Mouse (Mus musculus) hindbrain, embryonic 16.5 days (tissue): Measurements from ENCODE around the gene Olfr686. TPM values are rescaled to one million over a fixed set of nuclear protein-coding genes. Genes with fewer than 3 reads are reported as not detected.

ENCODE experiments used
- ATAC-seq: fragments of 200-750 bp; cut with Nextera tagmentation; 2 replicates; pipeline ENCODE4 v1.8.0; 2017; ENCODE audit warnings: moderate TSS enrichment, moderate library complexity
- H3K27ac ChIP-seq: fragments of 300-500 bp; sonication (generic); 2 replicates; pipeline ENCODE4 v1.5.1; 2014; ENCODE audit warnings: low read depth, mild to moderate bottlenecking, control low read depth, low read length, moderate library complexity
- H3K27me3 ChIP-seq: fragments of 300-500 bp; sonication (generic); replicated peaks from 2 replicates; pipeline ENCODE4 v1.6.1; 2014; ENCODE audit warnings: low read length; ENCODE audit not compliant: control insufficient read depth, insufficient read depth
- H3K36me3 ChIP-seq: fragments of 300-500 bp; sonication (generic); 2 replicates; pipeline ENCODE4 v1.6.1; 2014; ENCODE audit warnings: mild to moderate bottlenecking, low read length, moderate library complexity, mixed read lengths; ENCODE audit not compliant: control insufficient read depth, insufficient read depth
- H3K4me1 ChIP-seq: fragments of 300-500 bp; sonication (generic); 2 replicates; pipeline ENCODE4 v1.6.1; 2014; ENCODE audit warnings: low read depth, low read length; ENCODE audit not compliant: control insufficient read depth, insufficient read depth
- H3K4me2 ChIP-seq: fragments of 300-500 bp; sonication (generic); 2 replicates; pipeline ENCODE4 v1.6.1; 2014; ENCODE audit warnings: mild to moderate bottlenecking, low read length, control low read depth, moderate library complexity
- H3K4me3 ChIP-seq: fragments of 300-500 bp; sonication (generic); 2 replicates; pipeline ENCODE4 v1.5.1; 2014; ENCODE audit warnings: mild to moderate bottlenecking, low read length, control low read depth, moderate library complexity
- H3K9ac ChIP-seq: fragments of 300-500 bp; sonication (generic); 2 replicates; pipeline ENCODE4 v1.6.1; 2014; ENCODE audit warnings: low read depth, mild to moderate bottlenecking, control low read depth, low read length, moderate library complexity
- H3K9me3 ChIP-seq: fragments of 300-500 bp; sonication (generic); 2 replicates; pipeline ENCODE4 v1.6.1; 2014; ENCODE audit warnings: mild to moderate bottlenecking, low read length, moderate library complexity; ENCODE audit not compliant: control insufficient read depth
- WGBS: fragments of 180-500 bp; shearing (Covaris S2); extraction: QIAGEN DNeasy Blood & Tissue Kit; methylation state at CpG from one replicate; pipeline ENCODE4 v1.1.7; 2014; 5-methylcytosine and 5-hydroxymethylcytosine counted together
- polyA plus RNA-seq: library from polyadenylated mRNA; unstranded; fragments of >200 nt; fragmentation: Nextera tagmentation; extraction: Ambion mirVana; gene quantifications from 2 replicates; pipeline ENCODE4 v1.2.1, GENCODE M21; 2015

The Olfr686 gene
- polyA plus RNA-seq, 1 experiment from 2014 or later = not detected

DNA sequence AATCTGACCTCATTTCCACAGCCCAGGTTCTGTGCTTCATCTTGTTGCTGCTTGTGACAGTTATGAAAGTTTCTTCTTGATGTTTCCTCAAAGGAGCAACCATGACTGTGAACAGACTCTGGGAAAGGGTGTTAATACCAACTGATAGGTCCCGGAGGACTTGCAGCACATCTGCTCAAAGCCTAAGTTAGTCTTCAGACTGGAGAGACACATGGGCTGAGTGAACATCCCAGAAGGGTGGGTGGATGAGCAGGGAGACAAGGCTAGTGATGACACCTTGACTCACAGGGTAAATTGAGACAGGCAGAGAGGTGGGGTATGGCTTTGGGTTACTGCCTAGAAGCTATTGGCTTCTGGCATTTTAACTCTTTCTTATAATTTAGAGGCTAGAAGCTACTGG lies 21.4 kb downstream of the Olfr686 start, which contains the start of gene Olfr685:
Olfr685 (minus strand) TSS at position 101 of the 400 bp plus-strand sequence.
- no peaks in the 10 kb centered on the region for H3K4me1 ChIP-seq
- no peak within 1 kb of the TSS for H3K4me2 ChIP-seq
- H3K9ac ChIP-seq = no peak within 1 kb of the TSS
- 92% methylated on average over 1 of the region's 1 CpGs for WGBS
- no peak within 1 kb of the TSS for H3K4me3 ChIP-seq
- no peaks in the 10 kb centered on the region for H3K36me3 ChIP-seq
- ATAC-seq = no peak
- no peaks in the 10 kb centered on the region for H3K27me3 ChIP-seq
- H3K9me3 ChIP-seq = no peaks in the 10 kb centered on the region
- H3K27ac ChIP-seq = no peak within 1 kb of the TSS

DNA sequence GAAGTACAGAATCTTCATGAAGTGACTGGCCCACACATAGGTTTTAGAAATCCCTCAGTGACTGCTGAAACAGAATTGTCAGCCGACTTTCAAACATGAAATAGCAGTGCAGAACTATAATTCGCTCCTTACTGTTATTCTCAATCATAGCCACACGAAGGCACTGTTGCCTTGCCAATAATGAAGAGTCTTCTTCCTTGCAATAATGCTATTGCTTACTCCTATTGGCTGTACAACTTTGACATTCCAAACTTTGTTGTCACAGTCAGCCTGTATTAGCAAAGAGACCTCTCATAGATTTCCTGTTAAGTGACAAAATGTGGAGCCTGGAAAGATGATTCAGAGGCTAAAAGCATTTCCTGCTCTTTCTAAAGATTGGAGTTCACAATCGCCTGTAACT lies 36.5 kb downstream of the Olfr686 start:
- Histone ChIP-seq H3K4me3 (no peak overlapping the region), H3K27ac (no peak overlapping the region), H3K4me2 (no peak overlapping the region), H3K27me3 (no peaks in the 10 kb centered on the region), H3K9ac (no peak overlapping the region), H3K9me3 (no peaks in the 10 kb centered on the region), H3K36me3 (no peaks in the 10 kb centered on the region), H3K4me1 (no peaks in the 10 kb centered on the region)
- ATAC-seq = peak; percentile 79; the same call in 1 of the 2 replicates
- 57% methylated on average over 4 of the region's 4 CpGs for WGBS

DNA sequence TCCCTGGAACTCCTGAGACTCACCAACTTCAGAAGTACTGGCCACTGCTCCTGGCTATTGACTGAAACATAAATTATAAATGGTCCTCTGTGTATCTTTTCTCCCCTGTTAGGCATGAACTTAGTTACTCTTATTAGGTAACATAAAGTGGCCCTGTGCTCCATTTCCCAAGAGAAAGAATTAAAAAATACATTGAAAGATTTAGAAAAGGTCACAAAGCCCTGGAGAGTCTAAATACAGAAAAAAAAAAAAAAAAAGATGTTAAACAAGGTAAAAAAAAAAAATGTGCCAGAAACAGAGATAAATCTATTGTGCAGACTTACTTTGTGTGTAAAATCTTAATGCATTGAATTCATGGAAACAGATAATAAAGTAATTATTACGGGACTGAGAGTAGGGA lies 43.7 kb downstream of the Olfr686 start, which contains the start of gene Olfr684:
Olfr684 (minus strand) TSS at position 101 of the 400 bp plus-strand sequence.
- ATAC-seq = no peak
- Histone ChIP-seq H3K9ac (no peak within 1 kb of the TSS), H3K9me3 (no peaks in the 10 kb centered on the region), H3K27ac (no peak within 1 kb of the TSS), H3K36me3 (no peaks in the 10 kb centered on the region), H3K27me3 (no peaks in the 10 kb centered on the region), H3K4me1 (no peaks in the 10 kb centered on the region), H3K4me3 (no peak within 1 kb of the TSS), H3K4me2 (no peak within 1 kb of the TSS)
- 67% methylated on average over 1 of the region's 1 CpGs for WGBS

Other genes starting within 250 kb of the Olfr686 start
- not detected in 2 replicates for gene Olfr670, start 244.9 kb downstream of the Olfr686 start, polyA plus RNA-seq
- not detected in 2 replicates for gene Olfr671, start 228.4 kb downstream of the Olfr686 start, polyA plus RNA-seq
- gene Olfr672, start 205.5 kb downstream of the Olfr686 start, polyA plus RNA-seq = not detected in 2 replicates
- gene Olfr675, start 179.0 kb downstream of the Olfr686 start, polyA plus RNA-seq = not detected in 2 replicates
- not detected in 2 replicates for gene Olfr676, start 174.8 kb downstream of the Olfr686 start, polyA plus RNA-seq
- gene Olfr677, start 156.1 kb downstream of the Olfr686 start, polyA plus RNA-seq = not detected in 2 replicates
- not detected in 2 replicates for gene Olfr678, start 143.0 kb downstream of the Olfr686 start, polyA plus RNA-seq
- not detected in 2 replicates for gene Olfr679, start 126.3 kb downstream of the Olfr686 start, polyA plus RNA-seq
- not detected in 2 replicates for gene Olfr680-ps1, start 114.7 kb downstream of the Olfr686 start, polyA plus RNA-seq
- gene Olfr681, start 90.6 kb downstream of the Olfr686 start, polyA plus RNA-seq = not detected in 2 replicates
- gene Olfr683, start 60.5 kb downstream of the Olfr686 start, polyA plus RNA-seq = not detected in 2 replicates
- gene Olfr684, start 43.8 kb downstream of the Olfr686 start, polyA plus RNA-seq = not detected in 2 replicates
- gene Olfr685, start 21.5 kb downstream of the Olfr686 start, polyA plus RNA-seq = not detected in 2 replicates
- not detected in 2 replicates for gene Olfr688, start 80.6 kb upstream of the Olfr686 start, polyA plus RNA-seq
- not detected in 2 replicates for gene Olfr689, start 103.7 kb upstream of the Olfr686 start, polyA plus RNA-seq
- not detected in 2 replicates for gene Olfr690, start 126.6 kb upstream of the Olfr686 start, polyA plus RNA-seq
- gene Olfr691, start 134.8 kb upstream of the Olfr686 start, polyA plus RNA-seq = 0.18 and 0.44 TPM in 2 replicates
- gene Olfr692, start 160.7 kb upstream of the Olfr686 start, polyA plus RNA-seq = not detected in 2 replicates
- gene Gm5901, start 167.6 kb upstream of the Olfr686 start, polyA plus RNA-seq = not detected in 2 replicates
- gene Fam160a2, start 192.6 kb upstream of the Olfr686 start, polyA plus RNA-seq = 43.4 and 43.7 TPM in 2 replicates
- 0.17 TPM in 1 of 2 replicates, not detected in the other for gene Cnga4, start 197.1 kb upstream of the Olfr686 start, polyA plus RNA-seq
- 7.7 and 8.1 TPM in 2 replicates for gene Cckbr, start 218.2 kb upstream of the Olfr686 start, polyA plus RNA-seq